Mouse (Mus musculus) cerebellum, adult 9-10 months (tissue): ENCODE results near the gene Ubqln4.

Source experiments
- DNase-seq: peaks from one replicate; pipeline ENCODE4 v3.0.0; 2022

The Ubqln4 gene

DNA sequence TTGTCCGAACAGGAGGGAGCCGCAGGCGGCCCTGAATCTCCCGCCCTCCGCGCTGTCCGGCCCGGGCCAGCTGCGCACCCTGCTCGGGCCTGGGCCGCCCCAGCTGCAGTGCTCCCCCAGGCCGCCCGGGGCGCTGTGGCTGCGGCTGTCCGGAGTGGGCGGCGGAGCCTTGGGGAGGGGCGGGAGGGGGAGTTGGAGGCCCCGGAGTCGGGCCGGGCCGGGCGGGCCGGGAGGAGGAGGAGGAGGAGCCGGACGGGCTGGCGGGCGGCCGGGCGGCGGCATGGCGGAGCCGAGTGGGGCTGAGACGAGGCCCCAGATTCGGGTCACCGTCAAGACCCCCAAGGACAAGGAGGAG, at the start of gene Ubqln4:
Ubqln4 (plus strand) TSS at position 234 of the 355 bp plus-strand sequence.
- DNase-seq = peak; percentile 88

DNA sequence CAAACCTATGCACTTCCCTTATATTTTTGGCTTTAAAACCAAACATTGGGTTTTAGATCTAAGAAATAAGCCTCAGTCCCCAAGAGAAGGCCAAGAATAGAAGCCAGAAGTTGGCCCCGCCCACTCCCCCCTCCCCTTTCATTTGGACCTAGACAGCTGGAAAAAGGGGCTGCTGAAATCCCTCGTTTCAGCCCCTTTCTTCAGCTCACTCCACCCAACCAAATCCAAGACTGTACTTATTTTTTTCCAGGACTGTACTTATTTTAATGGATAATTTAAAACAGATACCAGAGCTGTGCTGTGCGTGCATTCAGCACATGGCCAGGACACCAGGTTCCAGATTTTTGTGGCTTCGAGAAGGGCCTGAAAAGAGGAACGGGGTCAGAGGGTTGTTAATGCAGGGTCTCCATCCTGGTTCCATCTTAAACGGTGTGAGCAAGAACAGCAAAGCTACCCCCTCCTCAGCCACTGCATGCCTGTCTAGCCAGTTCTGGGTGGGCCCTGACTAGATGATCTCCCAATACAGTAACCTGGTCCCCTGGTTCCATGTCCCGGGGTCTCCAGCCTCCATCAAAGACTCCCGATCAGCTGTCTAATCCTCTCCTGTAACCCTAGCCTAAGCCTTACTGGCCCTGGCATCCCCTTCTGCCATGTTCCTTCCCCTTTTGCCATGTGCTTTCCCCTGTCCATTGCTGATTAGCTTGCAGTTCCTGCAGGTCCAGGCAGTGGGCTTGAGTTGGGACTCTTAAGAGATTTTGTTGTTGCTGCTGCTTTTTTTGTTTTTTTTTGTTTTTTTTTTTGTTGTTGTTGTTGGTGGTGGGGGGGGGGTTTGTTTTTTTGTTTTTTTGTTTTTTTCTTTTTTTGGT, 49.4 kb upstream of the Ubqln4 start:
- DNase-seq = no peak

DNA sequence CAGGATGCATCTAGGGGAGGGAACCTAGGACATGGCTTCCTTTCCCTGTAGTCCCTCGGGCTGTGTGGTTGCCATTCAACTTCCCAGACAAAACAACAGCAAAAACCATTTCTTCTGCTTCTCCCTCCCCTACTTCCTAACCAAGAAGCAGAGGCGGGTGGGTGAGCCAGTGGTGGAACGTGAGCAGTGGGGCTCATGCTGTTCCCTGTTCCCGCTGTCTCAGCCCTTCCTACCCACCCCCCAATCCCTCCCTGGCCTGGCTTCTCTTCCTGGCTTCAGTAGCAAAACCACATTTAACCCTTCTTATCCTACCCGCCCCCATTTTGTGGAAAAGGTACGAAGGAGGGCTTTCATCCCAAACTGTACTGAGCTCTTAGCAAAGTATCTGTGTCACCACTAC, 48.5 kb upstream of the Ubqln4 start:
- DNase-seq = no peak

DNA sequence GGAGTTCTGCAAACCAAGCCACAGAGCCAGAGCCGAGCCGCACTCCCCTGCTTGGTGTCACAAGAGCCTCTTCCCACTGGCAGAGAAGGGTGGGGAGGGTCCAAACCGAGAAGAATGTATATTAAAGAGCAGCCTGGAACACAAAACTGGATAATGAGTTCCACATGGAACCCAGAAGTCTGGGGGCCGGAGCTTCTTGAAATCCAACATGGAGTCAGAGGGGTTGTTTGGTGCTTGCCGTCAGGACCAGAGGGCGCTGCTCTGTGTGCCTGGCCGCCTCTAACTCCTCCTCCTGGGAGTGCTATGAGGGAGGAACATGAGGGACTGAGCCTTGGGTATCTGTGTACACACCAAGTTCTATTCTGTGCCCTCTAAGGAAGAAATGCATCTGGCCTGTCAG, 47.8 kb upstream of the Ubqln4 start:
- no peak for DNase-seq

GRCm38 (mm10) chr3:88509250-88509649, 44.3 kb upstream of the Ubqln4 start:
- DNase-seq = no peak

DNA sequence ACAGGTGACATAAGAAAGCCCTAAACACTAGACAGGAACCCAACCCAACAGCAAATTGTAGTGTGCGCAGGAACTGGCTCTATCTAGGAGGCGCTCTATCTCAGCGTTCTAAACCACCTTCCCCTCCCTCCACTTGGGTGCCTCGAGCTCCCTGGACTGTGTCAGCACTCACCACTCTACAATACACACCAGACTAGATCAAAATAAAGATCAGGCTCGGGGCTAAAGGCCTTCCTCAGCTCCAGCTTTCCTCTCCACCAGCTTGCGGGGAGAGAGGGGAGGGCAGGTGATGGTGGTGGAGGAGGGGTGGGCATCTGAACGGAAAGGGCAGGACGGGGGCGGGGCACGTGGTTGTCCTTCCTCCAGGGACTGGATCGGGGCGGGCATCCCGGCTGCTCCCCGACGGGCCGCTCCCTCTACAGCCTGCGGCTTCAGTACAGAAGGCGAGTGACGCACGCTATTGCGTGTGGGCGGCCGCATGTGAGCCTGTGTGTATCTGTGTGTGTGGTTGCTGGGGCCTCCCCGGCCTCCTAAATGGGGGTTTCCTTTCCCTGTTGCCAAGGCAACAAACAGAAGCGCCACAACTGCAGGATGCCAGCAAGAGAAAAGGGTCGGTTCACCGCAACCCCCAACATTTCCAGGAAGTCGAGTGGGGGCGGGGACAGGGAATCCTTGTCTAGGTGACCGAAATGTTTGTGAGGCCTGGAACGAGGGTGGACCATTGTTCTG, 43.7 kb upstream of the Ubqln4 start, which contains the start of gene Lmna:
Lmna (minus strand) TSS at position 265 of the 729 bp plus-strand sequence.
- peak; percentile 92 for DNase-seq

GRCm38 (mm10) chr3:88510421-88511289, 42.9 kb upstream of the Ubqln4 start:
- no peak for DNase-seq

GRCm38 (mm10) chr3:88511559-88511958, 42.0 kb upstream of the Ubqln4 start:
- DNase-seq = no peak

DNA sequence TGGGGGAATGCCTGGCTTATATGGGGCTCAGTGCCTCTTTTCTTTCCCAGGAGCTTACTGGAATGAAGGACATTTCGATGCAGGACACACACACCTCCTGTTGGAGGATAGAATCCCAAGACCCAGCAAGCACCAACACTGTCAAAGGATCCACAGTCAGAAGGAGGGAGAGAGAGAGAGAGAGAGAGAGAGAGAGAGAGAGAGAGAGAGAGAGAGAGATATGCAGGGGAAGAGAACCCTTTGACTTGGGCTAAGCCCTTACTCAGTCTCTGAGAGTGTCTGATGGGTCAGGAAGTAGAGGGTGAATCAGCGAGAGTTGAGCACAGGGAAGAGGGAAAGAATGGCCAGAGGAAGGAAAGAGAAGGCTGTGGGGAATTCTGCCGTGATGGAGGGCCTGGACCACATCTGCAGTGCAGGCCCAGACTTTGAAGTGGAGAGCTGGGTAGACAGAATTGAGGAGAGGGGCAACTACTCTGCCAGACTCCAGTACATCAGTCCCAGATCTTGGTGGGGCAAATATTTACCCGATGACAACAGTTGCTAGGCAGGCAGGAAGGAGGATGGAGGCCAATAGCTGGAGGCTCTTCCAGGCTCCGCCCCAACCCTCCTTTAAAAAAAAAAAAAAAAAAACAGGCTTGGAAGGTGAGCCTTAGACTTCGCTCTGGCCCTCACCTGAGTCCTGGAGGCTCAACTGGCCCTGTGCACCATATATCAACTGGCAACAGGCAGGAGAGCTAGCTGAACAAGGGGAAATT, 41.2 kb upstream of the Ubqln4 start:
- no peak for DNase-seq

DNA sequence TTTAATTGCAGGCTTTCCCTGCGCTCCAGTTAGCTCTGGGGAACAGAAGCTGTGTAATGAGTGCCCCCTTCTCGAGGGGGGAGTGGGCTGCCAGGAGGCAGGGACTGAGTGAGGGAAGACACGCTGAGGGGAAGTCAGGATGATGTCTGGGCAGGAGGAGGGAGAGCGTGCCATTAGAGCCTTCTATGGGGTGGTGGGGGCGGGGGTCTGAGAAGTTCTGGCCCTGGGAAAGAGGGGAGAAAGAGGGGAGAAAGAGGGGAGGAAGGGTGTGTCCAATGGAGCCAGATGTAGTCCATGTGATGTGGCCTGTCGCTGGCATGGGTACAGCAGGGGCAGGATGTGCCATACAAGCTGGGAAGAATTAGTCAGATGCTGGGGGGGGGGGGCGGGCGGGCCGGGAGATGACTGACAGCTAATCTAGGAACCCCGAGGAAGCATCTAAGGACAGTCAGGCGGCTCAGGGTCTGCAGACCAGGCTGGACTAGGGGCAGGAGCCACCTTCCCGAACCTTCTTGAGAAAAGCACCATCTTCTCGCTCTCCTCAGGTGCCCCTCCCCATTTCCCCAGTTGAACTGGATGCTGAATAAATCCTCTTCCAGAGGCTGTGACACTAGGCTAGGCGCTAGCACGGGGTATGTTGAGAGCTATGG, 40.5 kb upstream of the Ubqln4 start:
- no peak for DNase-seq

- no peak for DNase-seq
Measured at GRCm38 (mm10) chr3:88513546-88514115, 39.9 kb upstream of the Ubqln4 start.

DNA sequence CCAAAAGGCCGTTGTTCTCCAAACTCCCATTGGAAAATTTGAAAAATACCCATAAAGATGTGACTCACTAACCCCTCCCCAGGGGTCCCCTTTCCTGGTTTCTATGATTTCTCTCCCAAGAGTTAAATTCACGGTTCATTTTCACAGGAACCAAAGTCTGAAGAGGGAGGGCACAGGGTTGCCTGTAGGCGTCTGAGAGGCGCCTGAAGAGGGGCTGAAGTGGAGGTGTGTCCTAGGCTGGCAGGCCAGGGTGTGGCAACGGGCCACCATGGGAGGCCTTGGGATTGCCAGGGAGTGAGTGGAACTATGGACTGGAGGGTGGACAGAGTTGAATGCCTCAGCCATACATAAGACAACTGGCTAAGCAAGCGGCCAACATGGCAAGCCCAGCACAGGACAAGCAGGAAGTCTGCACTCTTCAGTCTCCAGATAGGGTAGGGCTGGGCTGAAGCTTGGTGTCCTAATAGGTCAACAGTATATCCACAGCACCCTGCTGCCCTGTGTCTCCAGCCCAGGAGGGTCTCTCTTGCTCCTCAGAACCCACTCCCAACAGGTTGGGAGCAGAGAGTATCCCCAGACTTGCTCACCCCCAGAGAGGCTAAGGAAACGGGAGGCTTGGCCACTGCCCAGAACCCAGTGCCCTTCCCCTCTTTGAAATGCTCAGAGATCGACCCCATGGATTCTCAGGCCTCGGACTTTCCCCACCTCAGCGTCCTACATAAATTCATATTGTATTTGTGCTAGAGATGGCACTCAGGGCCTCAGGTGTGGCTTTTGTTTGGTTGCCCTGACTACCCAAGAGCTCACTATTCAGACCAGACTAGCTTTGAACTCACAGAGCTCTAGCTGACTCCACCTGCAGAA, 39.1 kb upstream of the Ubqln4 start:
- DNase-seq = no peak

DNA sequence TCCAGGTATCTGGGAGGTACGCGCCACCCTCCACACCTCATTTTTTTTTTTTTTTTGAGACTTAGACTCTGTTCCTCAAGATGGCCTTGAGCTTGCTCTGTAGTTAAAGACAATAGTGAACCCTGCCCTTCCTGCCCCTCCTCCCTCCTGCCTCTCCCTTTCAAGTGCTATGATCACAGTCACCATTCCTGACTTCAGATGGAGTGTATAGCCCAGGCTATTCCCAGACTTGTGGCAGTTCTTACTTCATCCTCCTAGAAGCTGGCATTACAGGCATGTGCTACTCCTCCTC, 38.5 kb upstream of the Ubqln4 start:
- DNase-seq = no peak

DNA sequence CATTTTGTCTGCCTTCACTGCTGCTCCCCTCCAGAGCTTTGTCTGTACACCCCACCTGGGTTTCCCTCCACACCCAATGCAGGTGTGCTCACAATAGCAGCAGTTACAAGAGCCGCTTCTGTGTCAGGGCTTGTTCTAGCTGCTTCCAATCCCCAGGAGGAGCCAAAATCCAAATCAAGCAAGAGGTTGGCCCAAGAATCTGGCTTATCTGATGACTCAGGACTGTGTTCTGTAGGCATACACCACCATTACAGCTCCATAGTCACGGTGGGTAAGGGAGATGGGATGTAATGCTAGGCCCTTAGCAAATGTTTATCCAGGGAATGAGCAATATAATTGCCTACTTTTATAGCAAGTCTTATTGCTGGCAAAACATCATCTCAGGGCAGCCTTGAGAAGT, 37.2 kb upstream of the Ubqln4 start:
- DNase-seq = no peak

GRCm38 (mm10) chr3:88518411-88518810, 35.1 kb upstream of the Ubqln4 start:
- DNase-seq = no peak

GRCm38 (mm10) chr3:88520078-88520477, 33.5 kb upstream of the Ubqln4 start:
- DNase-seq = no peak

DNA sequence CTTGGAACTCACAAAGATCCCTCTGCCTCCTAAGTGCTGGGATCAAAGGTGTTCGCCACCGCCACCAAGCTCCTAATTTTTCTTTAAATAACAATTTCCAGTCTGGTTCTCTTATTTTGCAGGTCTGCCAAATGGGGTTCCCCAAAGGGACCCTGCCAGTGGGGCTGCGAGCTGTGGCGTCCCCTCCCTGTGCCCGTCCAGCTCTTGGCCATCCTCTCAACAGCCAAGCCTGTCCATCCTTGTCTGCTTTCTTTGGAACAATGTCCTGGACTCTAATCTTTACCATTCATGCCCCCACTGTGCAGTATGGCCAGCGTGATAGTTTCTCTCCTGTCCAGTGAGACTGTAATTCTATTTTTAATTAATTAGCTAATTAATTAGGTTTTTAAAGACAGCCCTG, 32.4 kb upstream of the Ubqln4 start:
- DNase-seq = no peak

DNA sequence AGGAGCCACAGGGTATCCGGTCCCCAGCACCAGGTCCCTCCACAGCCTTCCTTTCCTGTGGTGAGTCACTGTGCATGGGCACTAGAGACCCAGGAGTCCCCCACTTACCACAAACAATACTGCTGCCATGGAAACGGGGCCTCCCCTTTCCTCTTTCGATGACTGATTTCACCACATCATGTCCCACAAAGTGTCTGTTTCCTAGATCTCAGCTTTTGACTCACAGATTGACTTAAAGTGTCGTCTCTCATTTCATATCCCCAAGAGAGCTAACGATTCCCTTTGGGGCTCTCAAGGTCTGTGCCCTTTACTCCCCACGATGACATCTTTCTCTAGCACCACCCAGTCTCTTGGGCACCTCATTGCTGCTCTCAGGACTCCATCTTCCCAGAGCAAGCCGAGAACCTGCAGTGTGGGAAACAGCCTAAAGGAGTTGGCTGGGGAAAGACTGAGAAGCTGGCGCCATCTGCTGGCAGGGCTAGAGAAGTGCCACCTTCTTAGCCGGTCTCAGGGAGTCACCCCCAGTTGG, 31.7 kb upstream of the Ubqln4 start:
- no peak for DNase-seq

GRCm38 (mm10) chr3:88523027-88523426, 30.5 kb upstream of the Ubqln4 start:
- no peak for DNase-seq

DNA sequence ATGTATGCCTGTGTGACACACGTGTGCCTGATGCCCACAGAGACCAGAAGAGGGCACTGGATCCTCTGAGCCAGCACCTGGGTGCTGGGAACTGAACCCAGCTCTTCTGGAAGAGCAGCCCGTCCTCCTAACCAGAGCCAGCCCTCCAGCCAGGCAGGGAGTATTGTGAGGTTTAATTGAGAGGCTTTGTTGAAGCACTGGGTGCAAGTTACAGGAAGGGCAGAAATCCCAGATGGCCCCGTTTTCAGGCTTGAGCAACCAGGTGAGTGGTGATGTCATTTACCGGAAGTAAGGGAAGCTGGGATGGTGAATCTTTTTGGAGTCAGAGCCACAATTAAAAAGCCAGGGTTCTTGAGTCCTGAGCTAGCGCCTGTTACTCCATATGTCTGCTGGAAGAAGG, 28.5 kb upstream of the Ubqln4 start:
- DNase-seq = no peak
